Mouse (Mus musculus) liver, embryonic 13.5 days (tissue): ENCODE measurements around the gene Commd4. TPM values are rescaled to one million over a fixed set of nuclear protein-coding genes. Genes with fewer than 3 reads are reported as not detected.

Experiments used
- ATAC-seq: fragments of 200-750 bp; cut with Nextera tagmentation; 2 replicates; pipeline ENCODE4 v1.8.0; 2017; ENCODE audit warnings: low read depth, mild to moderate bottlenecking, moderate number of reproducible peaks, moderate library complexity
- DNase-seq: peaks from one replicate; pipeline ENCODE4 v3.0.0; 2022
- H3K27ac ChIP-seq: fragments of 300-500 bp; sonication (generic); 2 replicates; pipeline ENCODE4 v1.5.1; 2015; ENCODE audit warnings: moderate library complexity, mild to moderate bottlenecking, inconsistent platforms
- H3K27me3 ChIP-seq: fragments of 300-500 bp; sonication (generic); 2 replicates; pipeline ENCODE4 v1.6.1; 2015; ENCODE audit warnings: mild to moderate bottlenecking, inconsistent platforms
- H3K36me3 ChIP-seq: fragments of 300-500 bp; sonication (generic); 2 replicates; pipeline ENCODE4 v1.6.1; 2015; ENCODE audit warnings: mild to moderate bottlenecking, inconsistent platforms
- H3K4me1 ChIP-seq: fragments of 300-500 bp; sonication (generic); replicated peaks from 2 replicates; pipeline ENCODE4 v1.6.1; 2015; ENCODE audit warnings: inconsistent platforms
- H3K4me2 ChIP-seq: fragments of 300-500 bp; sonication (generic); 2 replicates; pipeline ENCODE4 v1.6.1; 2015; ENCODE audit warnings: inconsistent platforms, mild to moderate bottlenecking, moderate library complexity
- H3K4me3 ChIP-seq: fragments of 300-500 bp; sonication (generic); replicated peaks from 2 replicates; pipeline ENCODE4 v1.5.1; 2015; ENCODE audit warnings: mild to moderate bottlenecking, inconsistent platforms
- H3K9ac ChIP-seq: fragments of 300-500 bp; sonication (generic); 2 replicates; pipeline ENCODE4 v1.6.1; 2015; ENCODE audit warnings: mild to moderate bottlenecking, inconsistent platforms
- H3K9me3 ChIP-seq: fragments of 300-500 bp; sonication (generic); replicated peaks from 2 replicates; pipeline ENCODE4 v1.6.1; 2016; ENCODE audit warnings: inconsistent platforms
- WGBS: fragments of 180-500 bp; shearing (Covaris S2); methylation state at CpG from one replicate; pipeline ENCODE4 v1.1.7; 2015; ENCODE audit not compliant: insufficient replicate concordance; 5-methylcytosine and 5-hydroxymethylcytosine counted together
- polyA plus RNA-seq: library from polyadenylated mRNA; unstranded; fragments of >200 nt; fragmentation: Nextera tagmentation; extraction: Ambion mirVana; gene quantifications from 2 replicates; pipeline ENCODE4 v1.2.1, GENCODE M21; 2015

Gene Commd4
- polyA plus RNA-seq, 1 experiment from 2014 or later = 58.1 TPM

DNA sequence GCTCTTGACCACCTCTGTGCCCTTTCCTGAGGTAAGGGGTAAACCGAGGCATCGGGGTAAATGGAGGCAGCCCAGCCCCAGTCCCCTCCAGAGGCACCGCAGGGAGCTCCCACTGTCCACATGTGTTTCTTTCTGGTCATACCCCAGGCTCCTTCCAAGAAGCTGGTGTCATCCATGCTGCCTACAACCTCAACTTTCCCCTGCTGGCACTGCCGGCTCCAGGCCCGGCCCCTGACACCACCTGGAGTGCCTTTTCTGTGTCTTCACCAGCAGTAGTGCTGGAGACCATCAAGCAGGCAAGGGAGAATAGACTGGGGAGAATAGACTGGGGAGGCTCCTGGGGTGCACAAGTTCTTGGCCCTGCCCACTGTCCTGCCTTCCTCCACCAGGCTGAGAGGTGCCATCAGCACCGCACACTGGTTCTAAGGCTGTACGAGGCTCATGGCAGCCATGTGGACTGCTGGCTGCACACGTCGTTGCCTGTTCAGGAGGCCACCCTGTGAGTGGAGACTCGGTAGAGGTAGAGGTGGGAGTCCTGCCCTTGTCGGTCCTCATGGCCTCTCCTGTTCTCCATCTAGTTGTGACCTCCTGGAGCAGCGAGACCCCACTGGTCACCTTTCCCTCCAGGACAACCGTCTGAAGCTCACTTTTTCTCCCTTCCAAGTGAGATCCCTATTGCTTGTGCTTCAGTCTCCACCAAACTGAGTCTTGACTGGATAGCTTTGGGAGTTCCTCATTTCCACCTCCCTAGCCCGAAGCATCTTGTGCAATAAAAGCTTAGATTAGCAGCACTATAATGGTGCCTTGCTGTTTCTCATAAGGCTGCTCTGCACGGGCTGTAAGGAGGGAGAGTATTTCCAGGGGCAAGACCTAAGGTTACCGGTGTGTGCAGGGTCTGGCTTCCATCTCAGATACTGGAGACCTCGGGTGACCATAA, 16.4 kb downstream of the Commd4 start:
- H3K4me2 ChIP-seq = no peak overlapping the region
- H3K9me3 ChIP-seq = no peaks in the 10 kb centered on the region
- no peaks in the 10 kb centered on the region for H3K4me1 ChIP-seq
- WGBS = 77% methylated on average over 17 of the region's 17 CpGs
- no peak for ATAC-seq
- no peak for DNase-seq
- H3K27ac ChIP-seq = no peak overlapping the region
- H3K9ac ChIP-seq = no peak overlapping the region
- no peaks in the 10 kb centered on the region for H3K27me3 ChIP-seq
- peaks cover 57% of the 10 kb centered on the region for H3K36me3 ChIP-seq
- H3K4me3 ChIP-seq = no peak overlapping the region

DNA sequence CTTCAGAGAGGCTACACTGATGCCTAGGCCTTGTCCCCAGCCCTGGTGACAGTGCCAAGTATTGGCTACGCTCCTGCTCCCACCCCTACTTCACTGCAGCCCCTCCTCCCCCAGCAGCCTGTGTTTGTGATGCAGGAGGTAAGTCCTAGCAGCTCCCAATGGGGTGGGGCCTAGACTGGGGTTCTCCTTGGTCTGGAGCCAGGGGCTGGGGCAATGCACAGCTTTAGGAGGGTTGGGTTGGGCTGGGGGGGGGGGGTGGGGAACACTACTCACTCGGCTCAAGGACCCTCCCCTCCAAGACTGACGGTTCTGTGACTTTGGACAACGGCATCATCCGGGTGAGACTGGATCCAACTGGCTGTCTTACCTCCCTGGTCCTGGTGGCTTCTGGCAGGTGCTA, 18.6 kb downstream of the Commd4 start:
- no peak for DNase-seq
- 74% methylated on average over 5 of the region's 5 CpGs for WGBS
- peak; percentile 19; the same call in 1 of the 2 replicates for ATAC-seq
- Histone ChIP-seq H3K27ac (no peak overlapping the region), H3K9ac (no peak overlapping the region), H3K4me2 (no peak overlapping the region), H3K4me3 (no peak overlapping the region), H3K9me3 (no peaks in the 10 kb centered on the region), H3K36me3 (peaks cover 72% of the 10 kb centered on the region), H3K4me1 (no peaks in the 10 kb centered on the region), H3K27me3 (no peaks in the 10 kb centered on the region)

DNA sequence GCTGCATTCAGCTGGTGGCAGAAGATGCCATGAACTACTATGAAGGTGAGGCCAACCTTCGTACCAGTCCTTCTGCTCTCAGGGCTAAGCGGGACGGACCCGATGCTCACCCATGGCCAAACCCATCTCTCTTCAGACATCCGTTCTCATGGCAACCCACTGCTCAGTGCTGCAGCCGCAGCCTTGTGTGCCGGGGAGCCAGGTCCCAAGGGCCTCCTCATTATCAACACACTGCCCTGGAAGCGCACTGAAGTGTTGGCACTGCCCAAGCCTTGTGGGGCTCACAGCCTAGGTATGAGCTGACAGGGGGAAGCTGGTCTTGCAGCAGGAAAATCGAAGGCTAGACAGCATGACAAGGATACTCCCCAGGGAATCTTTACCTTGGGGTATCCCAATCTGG, 19.0 kb downstream of the Commd4 start:
- no peak overlapping the region for H3K4me3 ChIP-seq
- H3K27ac ChIP-seq = no peak overlapping the region
- ATAC-seq (no peak), DNase-seq (no peak)
- H3K9me3 ChIP-seq = no peaks in the 10 kb centered on the region
- no peaks in the 10 kb centered on the region for H3K27me3 ChIP-seq
- peaks cover 72% of the 10 kb centered on the region for H3K36me3 ChIP-seq
- H3K4me1 ChIP-seq = no peaks in the 10 kb centered on the region
- 87% methylated on average over 9 of the region's 9 CpGs for WGBS
- H3K9ac ChIP-seq = no peak overlapping the region
- no peak overlapping the region for H3K4me2 ChIP-seq

DNA sequence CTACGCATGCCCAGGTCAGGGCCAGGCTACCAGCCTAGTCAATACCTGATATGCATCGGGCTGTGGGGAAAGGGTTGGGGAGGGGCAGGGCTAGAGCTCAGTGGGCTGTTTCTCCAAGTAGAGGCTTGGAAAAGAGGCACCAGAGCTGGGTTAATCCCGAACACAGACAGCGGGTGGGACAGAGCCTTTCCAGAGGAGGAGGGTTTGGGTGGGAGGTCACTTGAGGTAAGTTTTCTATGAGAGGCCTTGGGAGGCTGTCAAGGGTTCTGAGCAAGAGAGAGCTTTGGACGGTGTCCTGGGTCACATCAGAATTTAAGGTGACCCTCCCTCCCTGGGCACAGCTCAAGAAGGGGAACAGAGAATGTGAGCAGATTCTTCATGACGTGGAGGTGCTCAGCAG, 19.6 kb downstream of the Commd4 start:
- peaks cover 72% of the 10 kb centered on the region for H3K36me3 ChIP-seq
- no peak overlapping the region for H3K4me3 ChIP-seq
- no peak overlapping the region for H3K27ac ChIP-seq
- no peak overlapping the region for H3K4me2 ChIP-seq
- no peaks in the 10 kb centered on the region for H3K9me3 ChIP-seq
- no peak for DNase-seq
- 80% methylated on average over 6 of the region's 6 CpGs for WGBS
- H3K4me1 ChIP-seq = no peaks in the 10 kb centered on the region
- no peak overlapping the region for H3K9ac ChIP-seq
- ATAC-seq = no peak
- no peaks in the 10 kb centered on the region for H3K27me3 ChIP-seq

DNA sequence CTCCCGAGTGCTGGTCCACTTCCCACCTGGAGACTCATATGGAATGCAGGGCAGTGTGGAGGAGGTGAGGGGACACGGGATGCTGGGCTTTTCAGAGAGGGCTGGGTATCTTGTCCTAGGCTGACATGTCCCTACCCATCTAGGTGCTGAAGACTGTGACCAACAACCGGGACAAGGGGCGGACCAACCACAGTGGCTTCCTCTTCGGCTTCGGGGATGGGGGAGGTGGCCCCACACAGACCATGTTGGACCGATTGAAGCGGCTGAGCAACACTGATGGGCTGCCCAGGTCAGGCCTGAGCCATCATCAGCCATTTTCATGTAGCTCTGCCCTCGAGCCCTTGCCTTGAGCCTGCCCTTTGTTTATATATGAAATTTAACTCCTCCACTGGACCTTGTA, 20.4 kb downstream of the Commd4 start:
- no peak for ATAC-seq
- 67% methylated on average over 9 of the region's 9 CpGs for WGBS
- Histone ChIP-seq H3K27me3 (no peaks in the 10 kb centered on the region), H3K9me3 (no peaks in the 10 kb centered on the region), H3K4me1 (no peaks in the 10 kb centered on the region), H3K36me3 (peaks cover 72% of the 10 kb centered on the region), H3K4me2 (no peak overlapping the region), H3K4me3 (no peak overlapping the region), H3K9ac (no peak overlapping the region), H3K27ac (no peak overlapping the region)
- DNase-seq = no peak

DNA sequence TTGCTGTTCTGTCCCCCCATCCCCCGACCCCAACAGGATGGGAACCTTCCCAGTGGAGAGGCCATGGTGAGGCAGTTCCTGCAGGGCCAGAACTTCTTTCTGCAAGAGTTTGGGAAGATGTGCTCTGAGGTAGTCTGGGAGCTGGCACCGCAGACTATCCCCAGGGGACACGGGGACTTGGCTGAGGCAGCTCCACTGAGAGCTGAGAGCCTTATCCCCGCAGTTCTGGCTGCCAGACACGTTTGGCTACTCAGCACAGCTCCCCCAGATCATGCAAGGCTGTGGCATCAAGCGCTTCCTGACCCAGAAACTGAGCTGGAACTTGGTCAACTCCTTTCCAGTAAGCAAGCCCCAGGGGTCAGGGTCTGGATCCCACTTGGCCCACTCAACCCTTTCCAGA, 20.9 kb downstream of the Commd4 start:
- H3K9ac ChIP-seq = no peak overlapping the region
- no peaks in the 10 kb centered on the region for H3K4me1 ChIP-seq
- no peak overlapping the region for H3K4me2 ChIP-seq
- H3K9me3 ChIP-seq = no peaks in the 10 kb centered on the region
- ATAC-seq = no peak
- H3K36me3 ChIP-seq = peaks cover 70% of the 10 kb centered on the region
- no peak overlapping the region for H3K27ac ChIP-seq
- no peak for DNase-seq
- 78% methylated on average over 6 of the region's 6 CpGs for WGBS
- no peaks in the 10 kb centered on the region for H3K27me3 ChIP-seq
- H3K4me3 ChIP-seq = no peak overlapping the region

DNA sequence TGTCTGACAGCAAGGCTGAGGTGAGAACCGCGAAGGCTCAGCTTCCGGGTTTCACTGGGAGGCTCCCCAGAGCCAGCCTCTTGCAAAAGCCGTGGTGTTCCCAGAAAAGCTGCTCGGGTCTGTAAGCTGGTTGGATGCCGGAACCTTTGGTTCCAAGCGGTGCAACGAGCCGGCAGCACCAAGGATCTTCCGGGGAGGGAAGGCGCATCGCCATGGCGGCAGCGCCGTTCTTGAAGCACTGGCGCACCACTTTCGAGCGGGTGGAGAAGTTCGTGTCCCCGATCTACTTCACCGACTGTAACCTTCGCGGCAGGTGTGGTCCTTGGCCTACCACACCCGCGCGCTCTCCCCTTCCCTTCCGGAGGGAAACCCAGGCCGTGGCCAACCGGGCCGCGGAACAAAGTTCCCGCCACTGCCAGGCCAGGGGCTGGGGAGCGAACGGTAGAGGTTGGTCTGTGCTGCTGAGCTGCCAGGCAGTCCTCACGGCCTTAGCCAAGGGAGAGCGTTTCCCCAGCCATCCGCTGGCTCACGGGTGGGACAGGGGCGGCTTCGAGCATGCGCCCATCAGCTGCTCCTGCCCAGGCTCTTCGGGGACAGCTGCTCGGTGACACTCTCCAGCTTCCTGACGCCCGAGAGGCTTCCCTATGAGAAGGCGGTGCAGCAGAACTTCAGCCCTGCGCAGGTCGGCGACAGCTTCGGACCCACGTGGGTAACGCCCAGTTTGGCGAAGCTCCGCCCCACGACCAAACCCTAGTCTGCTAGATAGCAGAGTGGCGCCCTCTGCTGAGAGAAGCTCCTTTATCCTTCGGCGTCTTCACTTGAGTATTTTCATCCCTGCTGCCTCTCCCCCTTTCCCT, 27.3 kb downstream of the Commd4 start, which contains the start of gene Man2c1:
Man2c1 (plus strand) TSS at position 114 of the 857 bp plus-strand sequence.
- DNase-seq (peak; percentile 93), ATAC-seq (peak; percentile 89)
- Histone ChIP-seq H3K27me3 (no peaks in the 10 kb centered on the region), H3K27ac (peak within 1 kb of the TSS; percentile 98), H3K36me3 (peaks cover 37% of the 10 kb centered on the region), H3K4me2 (peak within 1 kb of the TSS; percentile 100), H3K4me3 (peak within 1 kb of the TSS; percentile 87), H3K4me1 (peaks cover 22% of the 10 kb centered on the region), H3K9me3 (no peaks in the 10 kb centered on the region), H3K9ac (peak within 1 kb of the TSS; percentile 86)
- WGBS = 0% methylated on average over 57 of the region's 58 CpGs

DNA sequence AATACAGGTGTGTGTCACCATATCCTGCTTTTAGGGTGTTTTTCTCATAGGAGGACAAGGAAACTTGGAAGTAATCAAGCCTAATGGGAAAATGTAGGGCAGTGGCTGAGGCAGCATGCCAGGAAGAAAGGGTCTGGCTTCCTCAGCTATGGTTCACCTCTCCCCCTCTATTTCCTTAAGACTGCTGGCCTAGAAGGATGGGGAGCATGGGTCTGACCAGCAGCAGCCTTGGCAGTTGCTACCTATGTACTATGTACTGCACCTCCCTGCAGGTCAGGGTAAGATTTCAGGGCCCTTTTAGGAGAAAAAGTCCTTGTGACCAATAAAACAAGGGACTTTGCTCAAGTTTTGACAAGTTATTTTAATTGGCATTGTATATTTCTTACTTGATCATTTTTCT, 28.5 kb downstream of the Commd4 start:
- DNase-seq (no peak), ATAC-seq (no peak)
- H3K36me3 ChIP-seq = peaks cover 41% of the 10 kb centered on the region
- peak overlapping the region; percentile 100 for H3K4me2 ChIP-seq
- H3K27ac ChIP-seq = no peak overlapping the region
- H3K9me3 ChIP-seq = no peaks in the 10 kb centered on the region
- peak overlapping the region; percentile 87 for H3K4me3 ChIP-seq
- peak overlapping the region; percentile 86 for H3K9ac ChIP-seq
- H3K27me3 ChIP-seq = no peaks in the 10 kb centered on the region
- H3K4me1 ChIP-seq = peaks cover 22% of the 10 kb centered on the region

DNA sequence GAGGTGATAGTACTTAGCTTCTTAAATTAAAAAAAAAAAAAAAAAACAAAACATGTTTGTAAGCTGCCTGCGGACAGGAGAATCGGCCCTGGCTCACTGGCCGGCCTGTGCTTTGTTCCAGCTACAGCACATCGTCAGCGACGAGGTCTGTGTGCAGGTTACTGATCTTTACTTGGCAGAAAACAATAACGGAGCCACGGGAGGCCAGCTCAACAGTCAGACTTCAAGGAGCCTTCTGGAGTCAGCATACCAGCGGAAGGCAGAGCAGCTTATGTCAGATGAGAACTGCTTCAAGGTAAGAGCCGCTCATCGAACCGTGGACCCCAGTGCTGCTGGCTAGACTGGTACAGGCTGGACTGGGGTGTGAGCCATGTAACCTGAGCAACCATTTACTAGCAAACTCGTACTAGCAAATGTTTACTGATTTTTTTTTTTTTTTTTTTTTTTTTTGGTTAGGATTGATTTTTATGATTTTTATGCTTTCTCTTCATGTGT, 40.8 kb downstream of the Commd4 start:
- H3K4me2 ChIP-seq = no peak overlapping the region
- no peak for ATAC-seq
- H3K9me3 ChIP-seq = no peaks in the 10 kb centered on the region
- peaks cover 90% of the 10 kb centered on the region for H3K36me3 ChIP-seq
- H3K27ac ChIP-seq = no peak overlapping the region
- H3K4me1 ChIP-seq = no peaks in the 10 kb centered on the region
- WGBS = 93% methylated on average over 13 of the region's 13 CpGs
- DNase-seq = no peak
- H3K9ac ChIP-seq = no peak overlapping the region
- no peaks in the 10 kb centered on the region for H3K27me3 ChIP-seq
- no peak overlapping the region for H3K4me3 ChIP-seq
